ENCODE assay signal across 8 mouse cellular contexts in genomic region chr10:77509403-77510187, GRCm38 (mm10). TPM values are rescaled to one million over a fixed set of nuclear protein-coding genes. Genes with fewer than 3 reads are reported as not detected.
DNase-seq lines count a peak whose midpoint lies in the region; ATAC-seq lines count a peak whose summit lies in the region.

No protein-coding gene starts in this region.

- H3K4me1 ChIP-seq in hindbrain, embryonic 11.5 days (replicated peaks; ENCODE audit: control insufficient read depth, insufficient read depth, low read length): no peaks in the 10 kb centered on the region; the same call in none of the 2 replicates

- ATAC-seq in hindbrain, embryonic 11.5 days (ENCODE audit: low FRiP score): peak; percentile 87

- peak; percentile 75 for DNase-seq in Muller cell, postnatal 12 days (ENCODE audit: inconsistent ontology term)
- peak; percentile 91 for DNase-seq in cerebellum, adult 9-10 months
- peak; percentile 88 for DNase-seq in forelimb bud, embryonic 11.5 days (ENCODE audit: low read depth, low spot score)
- peak; percentile 93 for DNase-seq in hindbrain, embryonic 11.5 days (ENCODE audit: low spot score)
- DNase-seq in layer of hippocampus, postnatal 14 days (ENCODE audit: low spot score in 2 of 2): peak; percentile 77 to 80
- DNase-seq in lung, postnatal 36 days: peak; percentile 89
- peak; percentile 78 for DNase-seq in retina, postnatal 7 days (ENCODE audit: low read depth, low spot score)
- DNase-seq in urinary bladder, postnatal 10 days (ENCODE audit: low spot score): peak; percentile 68

- H3K36me3 ChIP-seq in hindbrain, embryonic 11.5 days (ENCODE audit: control insufficient read depth, insufficient read depth, low read length): no peaks in the 10 kb centered on the region

- no peak overlapping the region for H3K27ac ChIP-seq in hindbrain, embryonic 11.5 days (ENCODE audit: low read depth, low read length)

- no peak overlapping the region for H3K4me3 ChIP-seq in hindbrain, embryonic 11.5 days (ENCODE audit: low read depth, low read length)

- H3K9ac ChIP-seq in hindbrain, embryonic 11.5 days (ENCODE audit: low read depth, low read length): no peak overlapping the region

- H3K4me2 ChIP-seq in hindbrain, embryonic 11.5 days (replicated peaks; ENCODE audit: low read depth, low read length): no peak overlapping the region

- H3K9me3 ChIP-seq in hindbrain, embryonic 11.5 days (ENCODE audit: control insufficient read depth, low read length): no peaks in the 10 kb centered on the region

- H3K27me3 ChIP-seq in hindbrain, embryonic 11.5 days (ENCODE audit: control insufficient read depth, insufficient read depth, low read length): no peaks in the 10 kb centered on the region

- WGBS in hindbrain, embryonic 11.5 days: 40% methylated on average over 12 of the region's 12 CpGs

RNA-seq across cellular contexts. Expression of gene Fam207a, which starts 6.0 kb away (rescaled TPM):
- 34.6 and 41.8 TPM in 2 replicates for polyA plus RNA-seq in hindbrain, embryonic 11.5 days (2014; fragmentation: Nextera tagmentation; extraction: Ambion mirVana)
- total RNA-seq in layer of hippocampus, postnatal 14 days (2021): 10 to 100 TPM; 32.3 to 34.9 TPM

RNA-seq across cellular contexts. Expression of gene Itgb2, which starts 20.5 kb away (rescaled TPM):
- 1.2 and 1.8 TPM in 2 replicates for polyA plus RNA-seq in hindbrain, embryonic 11.5 days (2014; fragmentation: Nextera tagmentation; extraction: Ambion mirVana)
- 1 to 10 TPM; 2.2 to 3.1 TPM for total RNA-seq in layer of hippocampus, postnatal 14 days (2021)
